18 mouse cellular contexts compared by ENCODE assay signal in genomic region chr11:97775808-97776496, GRCm38 (mm10). TPM values are rescaled to one million over a fixed set of nuclear protein-coding genes. Genes with fewer than 3 reads are reported as not detected.
DNase-seq lines count a peak whose midpoint lies in the region; ATAC-seq and TF ChIP-seq lines count a peak whose summit lies in the region.
"Had no signal": no experiment of that assay in that cellular context is flagged by ENCODE, and none has a peak within 500 bp of the region (broad histone marks: within the 10 kb centered on the region; RNA-seq: fewer than 3 reads in every experiment).

TSS of gene 1700001P01Rik (minus strand) at chr11:97775918.

- H3K4me3 ChIP-seq in hindbrain, embryonic 10.5 days = no peak within 1 kb of the TSS
- H3K4me3 ChIP-seq in hindbrain, embryonic 13.5 days = no peak within 1 kb of the TSS
- H3K4me3 ChIP-seq in ES-E14 (ENCODE audit: insufficient read depth in 1 of 2, low read depth in 1 of 2, low read length in 2 of 2, poor library complexity in 1 of 2, severe bottlenecking in 1 of 2) = peak within 1 kb of the TSS in 1 of 2 experiments; percentile 30; a peak in 3 of 4 replicates
- H3K4me3 ChIP-seq in embryonic fibroblast, embryonic 13.5 days (ENCODE audit: insufficient read depth, low read length) = no peak within 1 kb of the TSS
- H3K4me3 ChIP-seq: hindbrain, embryonic 15.5 days; midbrain, embryonic 13.5 days had no signal

- H3K9me3 ChIP-seq in hindbrain, embryonic 10.5 days = no peaks in the 10 kb centered on the region
- H3K9me3 ChIP-seq in hindbrain, embryonic 13.5 days = no peaks in the 10 kb centered on the region
- H3K9me3 ChIP-seq in ES-E14 (ENCODE audit: control insufficient read depth, insufficient read depth, low read depth, low read length) = no peaks in the 10 kb centered on the region
- H3K9me3 ChIP-seq: hindbrain, embryonic 15.5 days; midbrain, embryonic 13.5 days had no signal

- H3K27ac ChIP-seq in hindbrain, embryonic 10.5 days = peak within 1 kb of the TSS; percentile 57; the same call in 1 of the 2 replicates
- H3K27ac ChIP-seq in hindbrain, embryonic 13.5 days = no peak within 1 kb of the TSS
- H3K27ac ChIP-seq in ES-E14 (ENCODE audit: insufficient read depth, low read depth, low read length, poor library complexity, severe bottlenecking) = peak within 1 kb of the TSS; percentile 66
- no peak within 1 kb of the TSS for H3K27ac ChIP-seq in embryonic fibroblast, embryonic 13.5 days (ENCODE audit: insufficient read depth, low read length)
- H3K27ac ChIP-seq: hindbrain, embryonic 15.5 days; liver, embryonic 14.5 days; midbrain, embryonic 13.5 days had no signal

- no peak within 1 kb of the TSS for H3K9ac ChIP-seq in hindbrain, embryonic 13.5 days
- peak within 1 kb of the TSS; percentile 41; the same call in 1 of the 2 replicates for H3K9ac ChIP-seq in ES-E14 (ENCODE audit: insufficient read depth, low read depth, low read length, poor library complexity, severe bottlenecking)
- H3K9ac ChIP-seq: hindbrain, embryonic 15.5 days; liver, embryonic 14.5 days; midbrain, embryonic 13.5 days had no signal

- H3K4me1 ChIP-seq in hindbrain, embryonic 10.5 days (replicated peaks) = peaks cover 25% of the 10 kb centered on the region
- peaks cover 17% of the 10 kb centered on the region for H3K4me1 ChIP-seq in hindbrain, embryonic 13.5 days (replicated peaks)
- H3K4me1 ChIP-seq in ES-E14 (ENCODE audit: control insufficient read depth in 2 of 2, insufficient read depth in 2 of 2, low read length in 2 of 2, poor library complexity in 1 of 2) = peaks cover 0 to 3% of the 10 kb centered on the region in 2 experiments; a peak in 1 of 4 replicates
- H3K4me1 ChIP-seq in embryonic fibroblast, embryonic 13.5 days (ENCODE audit: control insufficient read depth, insufficient read depth, low read length) = peaks cover 6% of the 10 kb centered on the region; the same call in 1 of the 2 replicates

- in situ Hi-C loops in ES-E14 (cut with MboI; ENCODE audit: low sequenced_read_pairs in 2 of 2, unreplicated experiment in 2 of 2) = no loop called here

- H3K36me3 ChIP-seq in hindbrain, embryonic 10.5 days = peaks cover 59% of the 10 kb centered on the region
- H3K36me3 ChIP-seq in hindbrain, embryonic 13.5 days = peaks cover 58% of the 10 kb centered on the region
- H3K36me3 ChIP-seq in ES-E14 (ENCODE audit: control insufficient read depth, insufficient read depth, low read length, poor library complexity, severe bottlenecking) = peaks cover 38% of the 10 kb centered on the region

- 39% methylated on average over 17 of the region's 17 CpGs for whole genome bisulfite sequencing in hindbrain, embryonic 10.5 days
- 34% methylated on average over 17 of the region's 17 CpGs for WGBS in hindbrain, embryonic 13.5 days

- peak; percentile 17 for DNase-seq in hindbrain, embryonic 10.5 days (ENCODE audit: low spot score)
- peak; percentile 27 for DNase-seq in A20 (ENCODE audit: low read depth, low spot score)
- DNase-seq in ES-E14 (ENCODE audit: low read depth, low spot score) = no peak
- no peak for DNase-seq in cerebellum, adult 11-12 months
- no peak for DNase-seq in frontal cortex, postnatal 25 days (ENCODE audit: low spot score in 2 of 2)
- DNase-seq in heart, postnatal 4 days = no peak
- DNase-seq: cerebellum, adult 8-10 months; kidney, adult 11 months; kidney, postnatal 14 days; right cerebral cortex, postnatal 4 days had no signal

- no peaks in the 10 kb centered on the region for H3K27me3 ChIP-seq in hindbrain, embryonic 10.5 days (ENCODE audit: insufficient read depth, poor library complexity, severe bottlenecking)
- no peaks in the 10 kb centered on the region for H3K27me3 ChIP-seq in hindbrain, embryonic 13.5 days
- H3K27me3 ChIP-seq: hindbrain, embryonic 15.5 days; midbrain, embryonic 13.5 days had no signal

- 0 out of 2 replicates have a peak, but pooled peaks have one; percentile 30 for TF ChIP-seq POLR2A in embryonic fibroblast, embryonic 13.5 days (IDR thresholded peaks at IDR 0.05; ENCODE audit: low read depth, low read length)

- ATAC-seq in hindbrain, embryonic 13.5 days (ENCODE audit: low FRiP score) = no peak
- ATAC-seq: midbrain, embryonic 13.5 days had no signal

- H3K4me2 ChIP-seq in hindbrain, embryonic 13.5 days = no peak within 1 kb of the TSS
- H3K4me2 ChIP-seq: hindbrain, embryonic 15.5 days; midbrain, embryonic 13.5 days had no signal

- no peak for TF ChIP-seq CTCF in embryonic fibroblast, embryonic 13.5 days (IDR thresholded peaks at IDR 0.05; ENCODE audit: borderline replicate concordance, insufficient read depth, low read length)

TF ChIP-seq in ES-E14, 5 proteins besides CTCF, POLR2A, EP300 and RAD21:
- no peak for TF ChIP-seq CHD2 (IDR thresholded peaks at IDR 0.05; ENCODE audit: low read depth, low read length)
- no peak for TF ChIP-seq HCFC1 (IDR thresholded peaks at IDR 0.05; ENCODE audit: borderline replicate concordance, insufficient read depth, low read length)
- no peak for TF ChIP-seq MAFK (IDR thresholded peaks at IDR 0.05; ENCODE audit: insufficient read depth, low read depth, low read length)
- TF ChIP-seq ZC3H11A (IDR thresholded peaks at IDR 0.05; ENCODE audit: borderline replicate concordance, low read depth, low read length) = no peak
- no peak for TF ChIP-seq ZNF384 (IDR thresholded peaks at IDR 0.05; ENCODE audit: low read depth, low read length)
TF ChIP-seq in ES-E14: peak in this region for 0.

RNA-seq across cellular contexts. Expression of gene 1700001P01Rik, which starts in this region (rescaled TPM):
- 0.37 and 0.80 TPM in 2 replicates for polyA plus RNA-seq in hindbrain, embryonic 10.5 days (2016; fragmentation: Nextera tagmentation; extraction: Ambion mirVana)
- polyA plus RNA-seq in hindbrain, embryonic 13.5 days (2015; fragmentation: Nextera tagmentation; extraction: Ambion mirVana) = 0.68 and 0.79 TPM in 2 replicates
- 2.3 TPM in 2 replicates for total RNA-seq in ES-E14 (2012; rRNA removed)
- polyA plus RNA-seq in embryonic fibroblast, embryonic 13.5 days (2011; ENCODE audit: insufficient read length, low read depth, missing spikeins) = not detected in 2 replicates
- total RNA-seq in heart, postnatal 4 days (2021) = under 1 TPM in 1 of 2 experiments, not detected in 1; 0.45 TPM
- total RNA-seq: granulocyte monocyte progenitor cell, adult 5-6 weeks had no signal
- polyA plus RNA-seq: heart, embryonic 14.5 days; thymus, postnatal 0 days had no signal

Comparison
In these comparisons a context has a peak if more than half of its experiments do, and no peak if none do; other contexts are left out.
1. Peak in DNase-seq and H3K27ac ChIP-seq in hindbrain, embryonic 10.5 days; RNA of the gene not detected or under 1 TPM.